Mouse (Mus musculus) stomach, embryonic 14.5 days (tissue): ENCODE data around the gene Gm9821. TPM values are rescaled to one million over a fixed set of nuclear protein-coding genes. Genes with fewer than 3 reads are reported as not detected.

Experiments used
- ATAC-seq: fragments of 200-750 bp; cut with Nextera tagmentation; 2 replicates; pipeline ENCODE4 v1.8.0; 2017; ENCODE audit warnings: low read depth, moderate TSS enrichment; ENCODE audit not compliant: insufficient number of reproducible peaks, insufficient read depth, low FRiP score
- H3K27ac ChIP-seq: fragments of 300-500 bp; sonication (generic); 2 replicates; pipeline ENCODE4 v1.5.1; 2014; ENCODE audit warnings: mild to moderate bottlenecking, low read length, moderate library complexity, mixed read lengths
- H3K27me3 ChIP-seq: fragments of 300-500 bp; sonication (generic); 2 replicates; pipeline ENCODE4 v1.6.1; 2014; ENCODE audit warnings: low read length, control low read depth, mixed read lengths; ENCODE audit not compliant: control insufficient read depth, insufficient read depth
- H3K36me3 ChIP-seq: fragments of 300-500 bp; sonication (generic); 2 replicates; pipeline ENCODE4 v1.6.1; 2014; ENCODE audit warnings: mild to moderate bottlenecking, control low read depth, low read length, moderate library complexity, mixed read lengths; ENCODE audit not compliant: control insufficient read depth, insufficient read depth
- H3K4me1 ChIP-seq: fragments of 300-500 bp; sonication (generic); 2 replicates; pipeline ENCODE4 v1.6.1; 2014; ENCODE audit warnings: low read length, control low read depth, mixed read lengths; ENCODE audit not compliant: control insufficient read depth, insufficient read depth
- H3K4me2 ChIP-seq: fragments of 300-500 bp; sonication (generic); replicated peaks from 2 replicates; pipeline ENCODE4 v1.6.1; 2014; ENCODE audit warnings: low read depth, low read length, control low read depth
- H3K4me3 ChIP-seq: fragments of 300-500 bp; sonication (generic); 2 replicates; pipeline ENCODE4 v1.5.1; 2014; ENCODE audit warnings: low read depth, low read length, control low read depth
- H3K9ac ChIP-seq: fragments of 300-500 bp; sonication (generic); replicated peaks from 2 replicates; pipeline ENCODE4 v1.6.1; 2014; ENCODE audit warnings: low read depth, mild to moderate bottlenecking, control low read depth, low read length, moderate library complexity, mixed read lengths
- H3K9me3 ChIP-seq: fragments of 300-500 bp; sonication (generic); 2 replicates; pipeline ENCODE4 v1.6.1; 2016; ENCODE audit warnings: low read depth, low read length, control low read depth; ENCODE audit not compliant: control insufficient read depth
- WGBS: fragments of 180-500 bp; shearing (Covaris S2); extraction: QIAGEN DNeasy Blood & Tissue Kit; methylation state at CpG from one replicate; pipeline ENCODE4 v1.1.7; 2014; 5-methylcytosine and 5-hydroxymethylcytosine counted together
- polyA plus RNA-seq: library from polyadenylated mRNA; unstranded; fragments of >200 nt; fragmentation: Nextera tagmentation; extraction: Ambion mirVana; gene quantifications from 2 replicates; pipeline ENCODE4 v1.2.1, GENCODE M21; 2014

The Gm9821 gene
- polyA plus RNA-seq, 1 experiment from 2014 or later: 1.4 TPM

DNA sequence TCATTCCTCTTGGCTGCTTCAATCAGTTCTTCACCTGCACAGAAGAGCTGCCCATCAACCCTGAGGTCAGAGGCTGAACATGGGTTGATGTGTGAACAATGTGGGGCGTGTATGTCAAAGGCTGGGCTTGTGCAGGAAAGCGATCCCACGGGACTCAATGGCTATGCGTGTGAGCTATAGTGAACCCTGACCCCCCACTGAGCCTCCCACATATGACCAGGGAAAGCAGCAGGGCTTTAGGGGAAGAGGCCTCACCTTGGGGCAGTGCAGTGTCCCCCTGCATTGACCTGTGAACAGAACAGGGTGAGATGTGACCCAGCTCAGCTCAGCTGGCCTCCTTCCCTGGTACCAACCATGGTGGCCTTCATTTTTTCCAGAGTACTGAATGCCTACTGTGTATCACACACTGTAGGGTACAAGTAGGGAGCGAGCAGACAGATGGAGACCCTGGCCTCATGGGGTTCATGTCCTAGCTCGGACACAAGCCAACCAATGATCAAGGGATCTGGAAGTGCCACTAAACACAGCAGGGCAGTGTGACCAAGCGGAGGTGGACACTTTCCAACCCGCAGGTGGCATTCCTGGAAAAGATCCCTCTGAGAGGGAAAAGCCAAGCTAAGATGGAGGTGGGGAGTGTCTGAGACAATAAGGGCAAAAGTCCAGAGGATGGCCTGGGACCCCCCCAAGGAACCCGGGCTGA is 10.5 kb upstream of the Gm9821 start:
- H3K9ac ChIP-seq: no peak overlapping the region
- no peak overlapping the region for H3K4me3 ChIP-seq
- H3K4me2 ChIP-seq: no peak overlapping the region
- no peak overlapping the region for H3K27ac ChIP-seq
- 84% methylated on average over 9 of the region's 9 CpGs for WGBS
- peaks cover 58% of the 10 kb centered on the region for H3K36me3 ChIP-seq
- peaks cover 21% of the 10 kb centered on the region for H3K4me1 ChIP-seq
- no peaks in the 10 kb centered on the region for H3K27me3 ChIP-seq
- no peak for ATAC-seq
- H3K9me3 ChIP-seq: no peaks in the 10 kb centered on the region

DNA sequence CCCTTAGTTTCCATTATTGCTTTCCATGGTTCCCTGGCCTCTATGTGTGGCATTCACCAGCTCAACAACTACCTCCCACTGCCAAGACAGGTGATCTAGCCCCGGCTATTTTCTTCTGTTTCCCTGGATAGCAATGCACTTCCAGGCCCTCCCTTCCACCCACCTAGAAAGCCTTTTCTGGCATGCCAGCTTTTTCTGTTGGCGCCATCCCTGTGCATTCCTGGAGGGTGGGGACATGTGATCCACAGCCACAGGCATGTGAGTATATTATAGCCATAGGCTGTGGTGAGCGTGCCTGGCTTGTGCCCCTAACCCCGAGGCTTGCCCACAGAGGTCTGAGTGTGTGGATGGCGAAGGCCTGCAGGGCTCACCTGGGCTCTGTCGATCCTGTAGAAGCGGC is 9.3 kb upstream of the Gm9821 start:
- ATAC-seq: no peak
- no peak overlapping the region for H3K27ac ChIP-seq
- H3K9ac ChIP-seq: no peak overlapping the region
- no peak overlapping the region for H3K4me3 ChIP-seq
- H3K4me2 ChIP-seq: no peak overlapping the region
- H3K4me1 ChIP-seq: peaks cover 18% of the 10 kb centered on the region
- no peaks in the 10 kb centered on the region for H3K27me3 ChIP-seq
- WGBS: 89% methylated on average over 7 of the region's 7 CpGs
- peaks cover 68% of the 10 kb centered on the region for H3K36me3 ChIP-seq
- no peaks in the 10 kb centered on the region for H3K9me3 ChIP-seq

DNA sequence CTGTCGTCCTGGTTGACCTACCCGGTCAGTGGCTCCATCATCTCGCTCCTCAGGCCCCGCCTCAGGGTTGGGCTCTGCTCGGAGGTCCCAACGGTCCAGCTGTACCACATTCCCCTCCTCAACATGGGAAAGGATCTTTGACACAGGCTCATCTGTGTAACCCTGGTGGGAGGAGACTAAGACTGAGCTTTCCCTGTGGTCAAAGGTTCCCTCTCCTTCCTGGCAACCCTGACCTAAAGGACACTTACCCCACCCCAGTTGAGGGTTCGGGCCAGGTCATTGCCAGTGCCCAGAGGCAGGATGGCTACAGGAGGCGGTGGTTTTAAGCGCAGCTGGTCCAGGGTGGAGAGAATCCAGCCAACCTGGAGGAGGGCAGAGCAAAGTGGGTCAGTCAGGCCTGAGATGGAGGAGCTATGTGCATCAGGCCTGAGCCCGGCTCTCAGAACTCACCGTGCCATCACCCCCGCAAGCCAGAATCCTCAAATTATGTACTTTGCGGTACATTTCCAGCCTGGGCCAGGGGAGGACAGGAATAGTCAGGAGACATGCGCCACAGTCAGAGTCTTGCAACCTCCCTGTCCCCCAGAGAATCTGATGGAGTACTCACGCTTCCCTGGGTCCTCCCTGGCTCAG is 6.1 kb upstream of the Gm9821 start:
- Histone ChIP-seq H3K4me1 (0 out of 2 replicates have a peak, but pooled peaks cover 3% of the 10 kb centered on the region), H3K9me3 (no peaks in the 10 kb centered on the region), H3K27me3 (no peaks in the 10 kb centered on the region), H3K4me3 (no peak overlapping the region), H3K4me2 (no peak overlapping the region), H3K36me3 (peaks cover 73% of the 10 kb centered on the region), H3K27ac (no peak overlapping the region), H3K9ac (no peak overlapping the region)
- WGBS: 79% methylated on average over 15 of the region's 15 CpGs
- no peak for ATAC-seq

DNA sequence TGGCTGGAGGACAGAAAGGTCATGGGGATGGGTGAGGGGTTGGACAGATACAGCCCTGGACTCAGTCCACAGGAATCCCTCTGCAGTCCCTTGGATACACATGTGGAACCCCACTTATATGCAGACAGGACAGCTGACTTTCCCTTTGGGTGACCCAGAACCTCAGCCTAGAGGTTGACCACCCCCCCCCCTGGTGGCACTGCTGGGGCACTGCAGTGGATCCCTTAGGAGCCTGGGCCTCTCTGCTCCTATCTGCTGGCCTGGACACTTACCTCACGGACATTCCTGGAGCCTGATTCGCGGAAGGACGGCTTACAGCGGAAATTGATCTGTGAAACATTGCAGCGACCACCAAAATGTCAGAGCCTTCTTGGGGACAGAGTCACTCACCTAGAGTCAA is 3.1 kb upstream of the Gm9821 start:
- Histone ChIP-seq H3K36me3 (peaks cover 47% of the 10 kb centered on the region), H3K9me3 (no peaks in the 10 kb centered on the region), H3K27ac (no peak overlapping the region), H3K9ac (no peak overlapping the region), H3K27me3 (no peaks in the 10 kb centered on the region), H3K4me1 (peaks cover 10% of the 10 kb centered on the region), H3K4me3 (no peak overlapping the region), H3K4me2 (no peak overlapping the region)
- no peak for ATAC-seq
- 65% methylated on average over 6 of the region's 6 CpGs for WGBS

DNA sequence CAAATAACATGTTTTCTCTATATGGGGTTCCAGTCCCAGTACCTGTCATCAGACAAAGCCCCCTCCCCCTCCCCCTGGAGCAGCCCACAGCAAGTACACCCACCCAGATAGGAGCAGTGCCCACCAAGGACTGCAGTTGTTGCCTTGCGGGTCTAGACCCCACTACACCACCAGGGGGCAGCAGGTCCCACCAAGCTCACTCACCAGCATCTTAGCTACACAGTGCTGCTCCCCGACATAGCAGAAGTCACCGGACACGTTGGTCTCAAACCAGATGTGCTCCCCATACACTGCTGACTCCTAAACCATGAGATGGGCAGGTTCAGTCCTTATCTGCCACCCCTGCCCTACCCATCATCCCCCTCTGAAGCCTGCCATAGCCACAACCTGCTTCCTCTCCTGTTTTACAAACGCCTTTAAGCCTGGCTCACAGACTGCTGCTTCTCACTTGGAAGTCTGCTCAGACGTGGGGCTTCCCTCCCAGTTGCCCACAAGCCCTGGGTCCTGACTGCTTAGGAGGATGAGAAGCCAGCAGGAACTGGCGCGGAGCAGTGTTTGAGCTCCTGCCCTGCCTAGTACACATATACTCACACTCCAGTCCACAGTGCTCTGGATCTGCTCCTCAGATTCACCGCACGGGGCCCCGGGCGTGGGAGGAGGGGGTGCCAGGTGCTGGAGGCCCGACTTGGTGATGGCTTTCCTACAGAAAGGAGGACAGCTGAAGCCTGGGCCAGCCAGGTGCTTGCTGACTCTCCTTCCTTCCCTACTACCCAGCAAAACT is 1.1 kb upstream of the Gm9821 start:
- H3K4me1 ChIP-seq: peaks cover 26% of the 10 kb centered on the region
- H3K9me3 ChIP-seq: no peaks in the 10 kb centered on the region
- H3K27ac ChIP-seq: no peak overlapping the region; the same call in 1 of the 2 replicates
- H3K4me3 ChIP-seq: no peak overlapping the region
- peaks cover 27% of the 10 kb centered on the region for H3K36me3 ChIP-seq
- H3K9ac ChIP-seq: no peak overlapping the region
- H3K4me2 ChIP-seq: no peak overlapping the region
- H3K27me3 ChIP-seq: no peaks in the 10 kb centered on the region
- peak; percentile 71 for ATAC-seq
- whole genome bisulfite sequencing: 40% methylated on average over 13 of the region's 13 CpGs

DNA sequence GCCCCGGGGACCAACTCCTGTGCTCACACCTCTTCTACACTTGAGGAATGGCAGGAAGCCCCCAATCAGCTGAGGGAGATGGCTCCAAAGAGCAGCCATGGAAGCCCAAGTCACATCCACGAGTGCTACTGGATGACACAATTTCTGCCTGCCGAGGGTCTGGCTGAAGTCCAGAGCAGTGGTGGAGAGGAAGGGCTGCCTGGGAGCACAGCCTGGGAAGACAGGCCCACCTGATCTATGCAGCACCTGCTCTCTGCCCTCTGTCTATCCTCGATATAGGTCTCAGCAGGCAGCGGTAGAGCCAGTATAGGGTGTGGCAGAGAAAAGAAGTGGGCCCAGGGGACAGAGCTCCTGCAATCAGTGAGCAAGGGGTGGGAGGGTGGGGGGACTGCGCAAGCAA is 1.3 kb downstream of the Gm9821 start:
- Histone ChIP-seq H3K4me2 (no peak overlapping the region), H3K9me3 (no peaks in the 10 kb centered on the region), H3K4me1 (peaks cover 41% of the 10 kb centered on the region), H3K27me3 (no peaks in the 10 kb centered on the region), H3K27ac (no peak overlapping the region), H3K9ac (no peak overlapping the region), H3K4me3 (no peak overlapping the region), H3K36me3 (peaks cover 11% of the 10 kb centered on the region; the same call in 1 of the 2 replicates)
- 0 out of 2 replicates have a peak, but pooled peaks have one; percentile 15 for ATAC-seq
- 48% methylated on average over 6 of the region's 6 CpGs for WGBS

DNA sequence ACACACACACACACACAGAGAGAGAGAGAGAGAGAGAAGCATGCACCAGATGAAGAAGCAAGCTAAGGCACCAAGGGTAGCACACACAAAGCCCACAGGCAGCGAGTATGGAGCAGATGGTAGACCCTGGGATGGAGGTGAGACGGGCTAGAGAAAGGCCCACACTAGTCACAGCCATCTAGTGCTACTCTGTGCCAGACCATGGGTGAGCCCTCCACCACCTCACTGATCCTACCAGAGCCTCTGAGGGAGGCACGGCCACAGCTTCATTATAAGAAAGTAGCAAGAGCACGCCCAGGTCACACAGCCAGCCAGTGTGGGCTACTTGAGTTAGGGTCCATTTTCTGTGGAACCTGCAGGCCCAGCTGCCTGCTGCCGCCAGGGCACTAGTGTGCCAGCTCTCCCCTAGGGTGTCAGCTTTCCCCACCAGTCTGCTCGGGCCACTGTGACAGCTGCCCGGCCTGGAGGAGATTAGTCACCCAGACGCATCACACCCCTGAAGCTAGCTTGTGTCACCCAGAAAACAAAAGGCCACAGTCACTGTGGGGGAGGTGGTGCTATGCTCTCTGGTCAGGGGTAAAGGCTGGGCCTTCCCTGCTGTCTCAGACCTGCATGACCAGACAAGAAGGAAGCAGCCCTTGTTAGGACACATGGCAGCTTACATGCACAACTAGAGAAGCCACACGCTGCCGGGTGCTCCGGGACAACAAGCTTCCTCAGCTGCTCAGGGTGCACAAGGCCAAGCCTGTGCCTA is 2.1 kb downstream of the Gm9821 start:
- Histone ChIP-seq H3K27ac (no peak overlapping the region), H3K27me3 (no peaks in the 10 kb centered on the region), H3K4me3 (no peak overlapping the region), H3K4me1 (peaks cover 41% of the 10 kb centered on the region), H3K4me2 (no peak overlapping the region), H3K9me3 (no peaks in the 10 kb centered on the region), H3K36me3 (peaks cover 8% of the 10 kb centered on the region; the same call in 1 of the 2 replicates), H3K9ac (no peak overlapping the region)
- ATAC-seq: no peak
- 67% methylated on average over 11 of the region's 11 CpGs for WGBS

DNA sequence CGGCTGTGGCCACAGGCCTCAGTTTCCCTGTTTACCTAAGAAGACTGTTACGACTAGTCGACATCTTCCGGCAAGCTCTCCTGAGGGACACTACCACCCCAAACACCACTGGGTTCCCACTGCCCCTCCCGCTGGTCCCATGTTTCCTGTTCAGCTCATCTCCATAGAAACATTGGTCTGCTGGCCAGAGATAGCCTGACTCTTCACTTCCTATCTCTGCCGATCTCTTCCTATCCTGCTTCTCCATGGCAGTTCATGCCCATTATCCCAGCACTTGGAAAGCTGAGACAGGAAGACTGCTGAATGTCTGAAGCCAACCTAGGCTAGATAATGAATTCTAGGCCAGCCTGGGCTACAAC is 2.6 kb downstream of the Gm9821 start:
- H3K36me3 ChIP-seq: peaks cover 8% of the 10 kb centered on the region; the same call in 1 of the 2 replicates
- H3K4me3 ChIP-seq: no peak overlapping the region
- WGBS: 75% methylated on average over 6 of the region's 6 CpGs
- peaks cover 41% of the 10 kb centered on the region for H3K4me1 ChIP-seq
- no peaks in the 10 kb centered on the region for H3K27me3 ChIP-seq
- no peak overlapping the region for H3K4me2 ChIP-seq
- H3K27ac ChIP-seq: no peak overlapping the region
- no peak overlapping the region for H3K9ac ChIP-seq
- H3K9me3 ChIP-seq: no peaks in the 10 kb centered on the region
- no peak for ATAC-seq
